Mouse (Mus musculus) cerebellum, adult 18-20 months (tissue): ENCODE results near the gene Bcor.
A peak's percentile ranks its signal among the peaks of the same experiment; 100 is the strongest.

Experiments used
- DNase-seq, 2 experiments: peaks; one replicate each; pipeline ENCODE4 v3.0.0; 2021

The Bcor gene

DNA sequence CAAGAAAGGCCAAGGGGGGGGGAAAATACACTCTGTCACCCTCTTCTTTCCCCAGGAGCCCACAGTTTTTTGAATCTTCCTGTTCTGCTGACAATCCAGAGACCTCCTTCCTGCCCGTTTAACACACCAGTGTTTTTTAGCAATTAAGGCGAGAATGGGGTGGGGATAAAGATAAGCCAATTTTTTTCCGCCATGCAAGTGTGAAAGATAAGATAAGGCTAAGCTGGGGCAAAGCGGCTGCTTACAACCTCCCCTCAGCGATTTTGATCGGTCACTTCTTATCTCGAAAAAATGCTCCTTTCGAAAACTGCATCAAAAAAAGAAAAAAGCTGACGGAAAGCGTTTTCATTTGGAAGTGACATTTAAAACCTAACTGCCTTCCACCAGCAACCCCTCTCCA lies 74.2 kb downstream of the Bcor start:
- DNase-seq = no peak

DNA sequence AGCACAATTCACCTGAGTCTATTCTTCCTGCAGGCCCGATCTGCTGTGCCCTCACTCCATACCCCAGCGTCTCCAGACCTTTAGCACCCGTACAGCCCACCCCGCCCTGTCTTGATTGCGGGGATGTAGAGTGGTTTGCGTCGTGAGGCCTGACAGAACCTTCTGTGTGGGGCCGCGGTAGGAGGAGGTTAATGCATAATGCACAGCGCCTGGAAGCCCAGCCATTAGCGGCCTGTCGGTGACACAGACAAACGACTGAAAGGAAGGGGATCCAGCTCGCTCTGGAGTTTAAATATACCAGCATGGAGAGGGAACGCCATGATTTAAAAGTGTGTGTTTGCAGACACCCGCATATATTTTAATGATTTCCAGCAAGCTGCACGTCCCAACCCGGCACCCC lies 74.9 kb downstream of the Bcor start:
- no peak for DNase-seq

DNA sequence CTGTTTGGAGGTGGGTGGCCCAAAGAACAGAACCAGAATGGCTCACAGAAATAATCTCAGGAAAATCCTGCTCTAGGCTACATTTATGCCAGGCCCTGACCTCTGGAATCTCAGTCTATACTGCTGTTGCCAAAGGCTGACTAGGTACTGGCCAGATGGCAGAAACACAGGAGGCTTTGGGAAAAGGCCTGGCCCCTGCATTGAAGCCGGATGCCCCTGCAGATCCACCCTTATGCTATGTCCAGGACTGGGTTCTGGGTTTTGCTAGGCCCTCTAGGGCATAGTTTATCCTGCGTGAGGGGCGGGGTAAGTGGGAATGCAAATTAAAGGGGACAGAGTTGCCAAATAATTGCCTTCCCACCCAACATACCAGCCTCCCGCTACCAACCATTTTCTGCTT lies 75.5 kb downstream of the Bcor start:
- peak; percentile 38 to 49 for DNase-seq

DNA sequence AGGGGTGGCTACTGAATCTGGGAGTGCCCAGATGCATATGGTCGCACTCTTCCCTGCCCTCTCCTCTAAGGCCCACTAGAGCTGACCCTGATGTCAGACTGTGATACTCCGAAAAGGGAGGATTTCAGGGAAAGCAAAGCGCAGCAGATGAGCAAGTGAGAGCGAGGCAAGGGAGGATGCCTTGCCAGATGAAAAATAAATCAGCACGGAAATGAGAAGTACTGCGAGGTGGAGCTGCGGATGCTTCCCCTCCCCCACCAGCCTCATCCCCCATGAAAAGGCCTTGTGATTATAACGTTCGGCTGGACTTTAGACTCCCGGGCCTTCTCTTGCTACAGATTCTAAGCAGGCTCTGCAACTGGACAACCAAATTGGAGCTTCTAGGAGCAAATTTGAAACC lies 76.5 kb downstream of the Bcor start:
- DNase-seq = no peak

DNA sequence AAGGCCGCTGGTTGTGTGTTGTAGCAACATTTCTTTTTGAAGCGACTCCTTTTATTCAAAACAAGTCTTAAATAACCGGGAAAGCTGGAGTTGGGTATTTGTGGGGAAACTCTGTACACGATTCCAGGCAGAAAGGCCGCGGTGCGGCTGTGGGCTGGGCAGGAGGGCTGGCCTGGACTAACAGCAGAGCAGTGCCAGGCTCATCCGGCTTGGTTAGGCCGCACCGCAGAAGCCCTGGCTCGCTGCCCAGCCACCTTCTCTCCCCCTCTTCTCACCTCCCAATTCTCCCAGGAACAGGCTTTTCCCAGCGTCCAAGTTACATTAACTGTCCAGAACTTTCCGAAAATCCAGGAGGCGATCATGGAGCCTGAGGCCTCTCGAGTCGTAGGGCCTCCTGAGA lies 77.4 kb downstream of the Bcor start:
- DNase-seq = peak in 1 of 2 experiments; percentile 36

DNA sequence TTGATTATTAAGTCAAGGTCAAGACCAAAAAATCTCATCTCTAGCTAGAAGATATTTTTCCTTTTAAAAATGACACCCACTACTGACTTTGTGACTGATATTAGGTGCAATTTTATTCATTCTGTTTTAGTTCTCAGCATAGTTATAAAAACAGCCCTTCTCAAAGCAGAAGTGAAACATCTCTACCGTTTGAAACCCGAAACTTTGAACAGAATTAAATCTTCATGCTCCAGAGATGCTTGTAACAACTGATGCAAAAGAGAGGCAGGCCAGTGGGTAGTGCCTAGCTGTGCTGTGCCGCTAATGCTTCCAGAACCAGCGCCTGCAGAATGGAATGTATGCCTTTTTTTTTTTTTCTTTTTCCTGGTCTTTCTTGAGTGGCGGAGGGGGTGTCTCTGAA lies 78.0 kb downstream of the Bcor start:
- DNase-seq = no peak

DNA sequence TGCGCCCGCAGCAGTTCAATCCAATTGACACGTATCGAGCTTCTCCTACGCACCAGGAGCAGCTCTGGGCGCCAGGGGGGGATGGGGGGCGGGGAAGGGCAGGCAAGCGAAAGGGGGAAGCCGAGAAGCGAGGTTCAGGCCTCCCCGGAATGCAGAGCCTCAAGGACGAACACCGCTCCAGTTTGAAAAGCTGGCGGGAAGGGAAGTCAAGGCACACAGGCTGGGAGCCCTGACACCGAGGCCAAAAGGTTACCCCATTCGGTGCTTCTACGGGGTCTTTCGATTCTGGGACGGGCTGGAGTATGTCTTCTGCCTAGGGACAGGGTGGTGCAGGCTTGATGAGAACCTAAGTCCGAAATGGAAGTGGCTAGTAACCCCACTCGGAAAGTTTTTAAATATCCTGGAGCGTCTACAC lies 78.4 kb downstream of the Bcor start:
- no peak for DNase-seq

DNA sequence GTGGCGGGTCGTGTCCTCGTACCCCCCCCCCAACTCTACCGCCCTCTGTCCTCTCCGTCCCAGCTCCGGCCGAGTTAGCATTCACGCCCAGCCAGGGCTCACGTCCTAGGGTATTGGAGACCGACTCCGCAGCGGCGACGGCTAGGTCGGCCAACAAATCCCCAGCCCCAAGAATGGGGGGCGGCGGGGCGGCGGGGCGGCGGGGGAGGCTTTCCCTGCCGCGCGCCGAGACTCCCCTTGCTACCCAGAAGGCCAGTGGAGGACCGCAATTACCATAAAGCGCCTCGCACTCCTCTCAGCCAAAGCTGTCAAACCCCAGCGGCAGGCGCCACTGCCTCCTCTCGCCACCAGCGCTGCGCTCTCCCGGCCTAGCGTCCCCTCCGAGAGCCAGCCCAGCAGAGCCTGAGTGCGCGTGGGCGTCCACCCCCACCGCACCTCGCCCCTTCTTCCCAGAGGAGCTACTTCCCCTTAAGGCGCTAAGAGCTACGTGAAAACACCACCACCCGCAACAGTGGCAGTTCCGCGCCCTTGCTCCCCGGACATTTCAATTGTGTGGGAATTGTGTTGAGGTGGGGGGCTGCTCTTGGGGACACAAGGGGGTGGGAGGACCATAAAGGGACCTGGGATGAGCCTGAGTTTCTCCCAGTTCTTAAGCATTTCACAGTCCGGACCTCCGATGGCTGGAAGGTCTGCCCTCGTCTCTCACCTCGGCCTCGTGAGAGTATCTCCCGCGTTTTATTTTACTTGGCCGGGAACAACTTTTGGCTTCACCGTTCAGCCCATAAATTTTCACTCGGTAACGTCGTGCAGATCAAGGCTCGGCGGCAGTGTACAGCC lies 79.0 kb downstream of the Bcor start:
- DNase-seq = peak; percentile 36 to 46

DNA sequence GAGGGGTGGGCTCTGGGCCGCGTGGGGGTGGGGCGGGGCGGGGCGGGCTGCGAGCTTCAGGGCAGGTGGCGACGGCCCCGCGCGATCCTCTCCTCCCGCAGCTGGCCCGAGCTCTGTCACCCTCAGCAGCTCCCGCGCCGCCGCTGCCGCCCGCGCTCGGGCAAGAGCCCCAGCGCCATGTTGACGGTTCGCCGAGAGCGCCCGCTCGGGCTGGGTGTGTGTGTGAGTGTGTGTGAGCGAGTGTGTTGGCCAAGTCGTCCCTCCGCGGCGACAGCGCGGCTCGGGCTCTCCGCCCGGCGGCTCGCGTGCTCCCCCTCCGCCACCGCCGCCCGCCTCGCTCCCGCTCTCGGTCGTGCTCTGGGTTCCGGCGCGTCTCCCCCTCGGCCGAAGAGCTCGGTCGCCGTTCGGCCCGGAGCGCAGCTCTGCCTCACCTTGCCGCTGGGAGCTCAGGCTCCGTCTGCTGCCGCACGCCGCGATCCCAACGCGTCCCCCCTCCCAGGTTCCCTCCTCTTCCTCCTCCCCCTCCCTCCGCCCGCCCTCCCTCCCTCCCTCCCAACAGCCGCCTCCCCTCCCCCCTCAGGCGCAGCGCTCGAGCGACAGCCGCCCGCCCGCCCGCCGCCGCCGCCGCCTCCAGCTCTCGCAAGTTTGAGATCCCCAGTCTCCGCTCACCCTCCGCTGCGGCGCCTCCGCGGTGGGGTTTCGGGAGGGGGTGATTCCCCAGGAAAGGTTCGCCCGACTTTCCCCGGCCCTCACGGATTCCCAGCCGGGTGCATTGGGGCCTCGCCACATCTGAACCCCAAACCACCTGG lies 79.9 kb downstream of the Bcor start:
- DNase-seq = peak; percentile 59 to 70

DNA sequence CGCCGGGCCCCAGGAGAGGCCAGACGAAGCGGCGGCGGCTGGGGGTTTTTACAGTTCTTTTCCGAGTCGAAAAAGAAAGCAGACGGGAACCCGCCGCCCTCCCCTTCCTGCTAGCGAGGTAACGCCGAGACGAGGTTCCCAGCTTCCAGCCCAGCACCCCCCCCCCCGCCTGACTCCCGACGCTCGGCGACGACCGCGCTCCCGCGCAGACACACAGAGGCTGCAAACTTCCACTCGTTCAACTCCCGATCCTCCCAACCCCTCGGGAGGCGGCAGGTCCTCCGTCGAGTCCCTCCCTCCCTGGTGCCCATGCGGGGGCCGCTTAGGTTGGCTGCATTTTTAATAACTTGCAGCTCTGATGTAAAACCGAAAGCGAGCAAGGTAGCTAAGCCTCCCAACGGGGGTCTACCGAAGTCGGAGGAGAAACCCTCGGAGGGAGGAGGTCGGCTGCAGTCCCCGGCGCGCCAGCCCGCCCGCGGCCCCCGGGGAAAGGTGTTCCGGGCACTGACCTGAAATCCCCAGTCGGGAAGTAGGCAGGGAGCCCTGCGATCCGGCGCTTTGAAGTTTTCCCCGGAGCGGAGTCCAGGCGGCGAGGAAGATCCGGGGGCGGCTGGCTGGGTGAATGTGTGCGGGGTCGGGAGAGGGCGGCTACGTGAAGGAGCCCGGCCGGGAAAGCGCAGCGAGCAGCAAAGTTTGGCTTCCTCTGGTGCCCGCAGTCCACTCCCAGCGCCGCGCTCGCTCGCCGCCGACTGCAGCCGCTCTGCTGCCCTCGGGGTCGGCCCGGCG lies 80.7 kb downstream of the Bcor start:
- DNase-seq = peak; percentile 27 to 49

DNA sequence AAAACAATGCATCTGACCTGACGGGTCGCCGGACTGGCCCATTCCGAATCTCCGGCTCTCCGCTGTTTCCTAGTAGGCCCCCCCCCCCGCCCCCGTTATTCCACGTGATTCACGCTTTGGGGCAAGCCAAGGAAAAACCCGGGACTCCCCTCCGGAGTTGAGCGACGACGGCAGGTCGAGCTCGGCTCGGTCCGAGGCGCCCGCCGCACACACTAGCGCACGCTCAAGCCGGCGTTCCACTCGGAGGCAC lies 81.2 kb downstream of the Bcor start:
- no peak for DNase-seq

DNA sequence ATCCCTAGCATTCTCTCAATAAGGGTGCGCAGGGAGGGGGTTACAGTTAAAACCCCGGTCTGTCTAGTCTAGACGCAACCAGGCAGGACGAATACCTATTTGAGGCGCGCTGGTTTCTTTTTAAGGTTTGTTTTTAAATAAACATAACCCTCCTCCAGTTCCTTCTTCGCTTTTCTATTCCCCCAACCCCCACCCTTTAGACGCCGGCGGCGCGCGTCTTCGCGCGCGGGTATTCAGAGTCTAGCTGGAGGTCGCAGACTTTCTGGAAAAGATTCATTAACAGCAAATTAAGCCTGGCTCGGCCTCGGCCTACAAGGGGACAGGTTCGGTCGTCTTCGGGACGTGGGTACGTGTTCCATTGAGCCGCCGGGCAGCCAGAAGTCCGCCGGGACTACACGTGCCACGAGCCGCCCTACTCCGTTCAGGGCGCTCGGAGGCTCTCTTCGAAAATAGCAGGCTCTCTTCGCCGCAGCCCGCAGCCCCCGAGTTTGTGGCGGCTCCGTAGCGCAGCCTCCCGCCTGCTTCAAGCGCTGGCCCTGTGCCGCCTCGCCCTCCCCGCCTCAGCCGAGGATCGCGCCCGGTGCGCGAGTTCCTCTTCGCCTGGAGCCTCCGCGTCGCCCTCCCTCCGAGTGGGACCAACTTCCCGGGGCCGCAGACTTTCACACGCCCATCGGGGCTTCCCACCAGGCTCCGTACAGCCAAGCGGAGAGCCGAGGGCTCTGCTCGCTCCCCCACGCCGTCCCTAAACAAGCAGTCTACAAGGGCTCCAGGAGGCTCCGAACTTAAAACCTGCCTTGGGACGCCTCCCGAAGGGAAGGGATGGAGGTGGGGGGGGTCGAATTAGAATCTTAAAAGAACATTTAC lies 81.7 kb downstream of the Bcor start:
- DNase-seq = peak; percentile 26 to 52

DNA sequence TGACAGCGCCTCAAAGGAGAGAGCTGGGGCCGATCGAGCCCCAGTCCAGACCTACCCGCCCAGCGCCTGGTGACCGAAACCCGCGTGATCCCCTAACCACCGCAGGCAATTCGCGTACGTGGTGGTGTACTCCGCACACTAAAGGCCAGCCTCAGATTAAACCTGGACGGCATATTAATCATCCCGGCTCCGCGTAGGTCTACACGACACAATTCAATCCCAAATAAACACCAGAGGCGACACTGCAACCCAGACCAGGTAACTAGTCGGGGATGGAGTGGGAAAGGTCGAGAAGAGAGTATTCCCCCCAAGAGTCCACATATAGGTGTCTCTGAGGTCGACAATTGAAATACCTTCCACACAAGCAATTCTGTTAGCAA lies 82.6 kb downstream of the Bcor start:
- no peak for DNase-seq

DNA sequence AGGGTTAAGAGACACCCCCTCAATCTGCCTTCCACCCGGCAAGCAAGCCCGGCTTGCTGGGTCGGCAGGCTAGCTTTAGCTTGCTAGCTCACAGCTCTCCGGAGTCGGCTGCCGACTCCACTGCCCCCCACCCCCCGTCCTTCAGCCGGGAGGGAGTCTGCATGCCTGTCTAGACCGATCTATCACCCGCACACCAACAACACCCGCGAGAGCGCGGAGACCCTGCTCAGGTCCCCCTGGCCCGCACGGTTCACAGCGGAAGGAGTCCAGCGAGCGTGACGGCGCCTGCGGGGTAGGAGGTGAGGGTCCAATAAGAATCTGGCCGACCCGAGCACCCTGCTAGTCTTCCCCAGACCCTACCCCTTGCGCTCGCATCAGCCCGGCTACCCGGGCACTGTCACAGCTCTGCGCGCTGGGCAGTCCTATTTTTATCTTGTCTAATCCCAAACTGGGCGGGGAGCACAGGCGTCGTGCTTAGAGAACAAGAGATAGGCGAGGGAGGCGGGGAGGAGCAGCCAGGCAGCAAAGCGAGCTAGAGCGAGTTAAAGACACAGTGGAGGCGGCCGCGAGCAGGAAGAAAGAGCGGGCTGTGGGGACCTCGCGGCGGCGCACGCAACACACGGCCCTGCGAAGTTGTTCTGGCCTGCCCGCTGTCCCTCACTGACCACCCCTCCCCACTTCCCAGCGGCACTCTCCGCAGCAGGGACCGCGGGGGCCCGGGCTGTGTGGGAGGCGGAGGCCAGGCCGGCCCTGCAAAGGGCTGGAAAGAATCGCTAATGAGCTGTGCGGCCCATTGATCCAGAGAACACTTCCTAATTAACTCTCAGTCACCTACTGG lies 83.2 kb downstream of the Bcor start:
- peak; percentile 64 to 69 for DNase-seq

DNA sequence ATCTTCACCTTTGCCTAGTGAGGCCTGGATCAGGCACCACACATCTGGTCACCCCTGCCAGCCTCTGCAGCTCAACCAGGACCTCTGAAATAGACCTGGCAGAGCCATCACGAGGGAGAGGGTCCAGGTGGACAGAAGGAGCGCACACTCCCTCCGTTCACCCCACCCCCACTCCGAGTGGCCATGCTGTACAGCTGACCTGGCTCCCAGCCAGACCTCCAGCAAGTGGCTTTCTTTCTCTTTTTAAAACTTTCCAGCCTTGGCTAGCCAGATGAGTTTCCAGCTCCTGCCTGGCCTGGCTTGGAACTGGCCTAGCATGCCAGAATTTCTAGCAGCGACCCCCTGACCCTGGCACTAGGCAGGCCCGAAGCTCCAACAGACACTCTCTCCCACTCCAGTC lies 87.4 kb downstream of the Bcor start:
- no peak for DNase-seq

DNA sequence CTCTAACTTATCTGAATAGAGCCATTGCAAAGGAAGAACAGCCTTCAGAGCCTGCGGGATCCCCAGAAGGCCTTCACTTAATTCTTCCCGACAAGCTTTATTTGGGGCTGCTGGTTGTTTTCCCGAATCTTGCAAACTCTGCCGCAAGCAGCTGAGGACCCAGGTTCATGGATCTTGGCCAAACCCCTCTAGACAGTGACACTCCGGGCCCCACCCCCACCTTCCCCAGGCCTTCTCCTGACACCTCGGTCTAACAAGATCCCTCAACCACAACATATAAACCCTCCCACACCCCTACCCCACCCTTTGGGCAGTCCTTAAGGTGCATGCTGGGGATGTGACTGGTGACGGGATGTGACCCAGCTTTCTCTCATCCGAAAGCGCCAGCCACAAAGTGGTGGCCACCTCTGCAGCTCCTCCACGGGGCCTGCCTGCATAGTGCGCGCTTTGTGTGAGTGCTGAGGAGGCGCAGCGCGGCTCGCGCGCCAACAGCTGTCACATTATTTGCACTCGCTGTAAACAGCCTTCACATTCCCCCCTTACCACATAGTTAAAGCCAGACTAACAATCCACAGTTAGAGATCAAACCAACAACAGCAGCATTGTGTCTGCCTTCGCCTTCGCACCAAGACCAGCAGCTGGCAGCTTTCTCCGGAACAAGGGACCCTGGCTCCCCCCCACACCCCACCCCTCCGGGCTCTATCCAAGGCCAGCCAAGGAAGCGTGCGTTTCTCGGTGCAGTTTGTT lies 91.0 kb downstream of the Bcor start:
- no peak for DNase-seq

DNA sequence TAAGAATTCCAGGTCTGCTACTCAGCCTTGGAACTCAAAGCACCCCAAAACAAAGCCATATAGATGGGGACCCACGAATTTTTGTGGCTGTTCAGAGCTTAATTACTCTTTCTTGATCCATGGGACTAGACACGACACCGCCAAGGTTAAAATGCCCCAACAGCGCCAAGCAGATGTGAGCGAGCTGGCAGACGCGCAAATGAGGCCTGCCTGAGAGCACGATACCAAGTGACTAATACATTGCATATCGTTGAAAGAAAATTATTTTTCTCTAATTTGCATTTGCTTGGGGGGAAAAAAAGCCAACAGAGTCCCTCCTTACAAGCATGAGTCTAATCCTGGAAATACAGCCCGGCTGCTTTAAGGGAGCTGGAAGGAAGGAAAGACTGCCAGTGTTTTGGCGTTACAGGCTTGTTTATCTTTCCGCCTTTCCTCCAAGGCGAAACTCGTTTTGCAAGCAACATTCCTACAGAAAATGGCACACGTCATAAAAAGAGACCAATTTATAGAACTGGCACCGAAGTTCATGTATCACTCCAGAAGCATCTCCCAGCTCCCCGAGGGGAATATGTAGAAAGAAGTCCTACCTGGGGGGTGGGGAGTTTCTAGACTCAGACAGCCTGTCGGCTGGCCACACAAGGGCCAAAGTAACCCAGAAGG lies 92.2 kb downstream of the Bcor start:
- no peak for DNase-seq

DNA sequence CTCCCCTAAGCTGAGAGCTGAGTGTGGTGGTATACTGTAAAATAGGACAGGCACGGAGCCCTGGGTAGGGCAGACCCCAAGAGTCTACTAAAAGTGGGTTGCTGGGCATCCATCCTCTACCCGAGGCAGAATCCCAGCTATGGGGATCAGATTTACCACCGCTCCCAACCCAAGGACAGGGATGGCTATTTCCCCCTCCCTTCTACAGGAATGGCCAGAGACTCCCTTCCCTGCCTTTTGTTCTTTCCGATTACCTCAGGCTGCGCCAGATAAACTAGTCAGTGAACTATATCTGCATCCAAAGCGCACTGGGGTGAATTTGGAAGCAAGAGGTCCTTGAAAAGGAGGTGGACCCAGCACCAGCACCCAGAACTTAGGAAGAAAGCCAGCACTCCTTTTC lies 93.1 kb downstream of the Bcor start:
- no peak for DNase-seq

DNA sequence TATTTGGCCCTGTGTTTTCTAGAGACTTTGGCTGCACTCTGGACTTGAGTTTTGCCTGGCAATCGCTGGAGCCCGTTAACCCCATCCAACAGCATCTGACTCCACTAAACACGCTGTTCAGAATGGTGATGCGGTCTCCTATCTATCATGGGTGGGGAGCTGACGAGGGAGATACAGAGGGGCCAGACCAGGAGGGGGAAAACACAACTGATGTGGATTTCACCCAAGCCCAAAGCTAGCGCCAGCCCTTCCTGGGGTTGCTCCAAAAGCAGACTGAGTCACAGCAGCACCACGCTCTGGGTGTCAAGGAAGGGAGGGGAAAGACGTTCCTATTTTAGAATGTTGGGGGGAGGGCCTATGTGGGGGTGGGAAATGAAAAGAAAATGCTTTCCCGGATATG lies 94.4 kb downstream of the Bcor start:
- DNase-seq = no peak

DNA sequence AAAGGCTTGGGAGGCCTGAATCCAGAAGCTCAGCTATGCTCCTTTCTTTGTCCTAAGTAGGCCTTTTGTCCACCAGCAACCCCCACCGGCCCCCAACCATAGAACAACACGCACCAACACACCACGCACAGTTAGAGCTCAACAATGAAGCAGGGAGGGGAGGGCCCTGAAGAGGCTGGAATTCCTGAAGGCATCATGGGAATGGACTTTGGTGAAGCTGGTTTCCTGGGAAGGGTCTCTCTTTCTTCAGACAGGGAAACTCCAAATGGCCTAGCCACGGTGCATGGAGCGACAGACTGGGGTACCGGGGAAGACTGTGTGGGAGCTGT lies 97.3 kb downstream of the Bcor start:
- no peak for DNase-seq
